Mouse (Mus musculus) limb, embryonic 15.5 days (tissue): ENCODE measurements at regions not wholly inside any gene's neighbourhood (a gene's known extent, or its start where the extent isn't known, plus 50 kb on each side); places are given as distances from the start of the nearest gene placed in this dataset.

Experiments used
- ATAC-seq: fragments of 200-750 bp; cut with Nextera tagmentation; 2 replicates; pipeline ENCODE4 v1.8.0; 2017; ENCODE audit warnings: low read depth, moderate TSS enrichment; ENCODE audit not compliant: insufficient number of reproducible peaks, low FRiP score, low TSS enrichment
- H3K27ac ChIP-seq: fragments of 300-500 bp; sonication (generic); 2 replicates; pipeline ENCODE4 v1.5.1; 2015; ENCODE audit warnings: moderate library complexity, mild to moderate bottlenecking, inconsistent platforms
- H3K27me3 ChIP-seq: fragments of 300-500 bp; sonication (generic); 2 replicates; pipeline ENCODE4 v1.6.1; 2015; ENCODE audit warnings: inconsistent platforms
- H3K36me3 ChIP-seq: fragments of 300-500 bp; sonication (generic); 2 replicates; pipeline ENCODE4 v1.6.1; 2015; ENCODE audit warnings: inconsistent platforms
- H3K4me1 ChIP-seq: fragments of 300-500 bp; sonication (generic); 2 replicates; pipeline ENCODE4 v1.6.1; 2015; ENCODE audit warnings: inconsistent platforms
- H3K4me2 ChIP-seq: fragments of 300-500 bp; sonication (generic); 2 replicates; pipeline ENCODE4 v1.6.1; 2015; ENCODE audit warnings: mild to moderate bottlenecking, inconsistent platforms
- H3K4me3 ChIP-seq: fragments of 300-500 bp; sonication (generic); 2 replicates; pipeline ENCODE4 v1.5.1; 2015; ENCODE audit warnings: mild to moderate bottlenecking, inconsistent platforms
- H3K9ac ChIP-seq: fragments of 300-500 bp; sonication (generic); 2 replicates; pipeline ENCODE4 v1.6.1; 2015; ENCODE audit warnings: inconsistent platforms
- H3K9me3 ChIP-seq: fragments of 300-500 bp; sonication (generic); 2 replicates; pipeline ENCODE4 v1.6.1; 2016; ENCODE audit warnings: inconsistent platforms
- WGBS: fragments of 180-500 bp; shearing (Covaris S2); methylation state at CpG from one replicate; pipeline ENCODE4 v1.1.7; 2015; 5-methylcytosine and 5-hydroxymethylcytosine counted together

DNA sequence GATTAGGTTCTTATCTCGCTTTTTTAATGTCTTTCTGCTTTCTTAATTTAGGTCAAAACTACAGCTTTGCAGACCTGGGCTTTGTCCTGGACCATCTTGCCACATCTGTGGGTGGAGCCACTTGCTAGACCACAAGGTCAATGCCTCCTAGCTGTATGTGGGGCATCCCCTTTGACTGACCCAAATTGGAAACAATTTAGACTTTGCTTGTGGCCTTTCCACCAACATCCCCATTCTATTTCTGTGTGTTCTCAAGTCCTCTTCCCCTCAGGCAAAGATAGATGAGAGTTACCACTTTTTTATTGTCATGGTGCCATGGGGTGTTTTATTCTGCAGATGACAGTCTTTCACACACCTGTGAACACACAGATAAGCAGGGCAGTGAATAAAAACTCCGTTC, 572.0 kb downstream of the Lmo4 start:
- 76% methylated on average over 2 of the region's 2 CpGs for WGBS

DNA sequence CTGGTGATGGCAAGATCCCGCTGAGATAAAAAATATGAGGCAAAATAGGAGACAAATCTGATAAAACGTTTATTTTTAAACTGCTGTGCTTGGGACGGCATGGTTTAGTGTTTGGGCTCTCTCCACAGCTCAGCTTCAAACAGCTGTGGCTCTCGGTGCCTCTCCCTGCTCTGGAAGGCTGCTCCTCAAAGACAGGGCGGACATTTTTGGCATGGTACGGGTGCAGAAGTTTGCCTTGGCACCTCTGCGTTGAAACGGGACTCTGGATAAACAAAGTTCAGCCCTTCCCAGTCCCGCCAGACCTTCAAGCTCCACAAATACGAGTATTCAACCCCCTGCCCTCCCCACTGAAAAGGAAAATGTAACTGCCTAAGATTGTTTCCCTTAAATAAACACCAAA, 573.8 kb downstream of the Lmo4 start:
- Histone ChIP-seq H3K27me3 (no peaks in the 10 kb centered on the region), H3K4me1 (peaks cover 18% of the 10 kb centered on the region), H3K27ac (peak overlapping the region; percentile 71), H3K9ac (no peak overlapping the region), H3K4me3 (no peak overlapping the region), H3K36me3 (no peaks in the 10 kb centered on the region), H3K9me3 (no peaks in the 10 kb centered on the region), H3K4me2 (peak overlapping the region; percentile 25)
- WGBS, result 28% methylated on average over 10 of the region's 10 CpGs
- ATAC-seq, result peak; percentile 80; the same call in 1 of the 2 replicates

More for the DNA sequence above, 572.0 kb downstream of the Lmo4 start:
- Histone ChIP-seq H3K27me3 (no peaks in the 10 kb centered on the region), H3K36me3 (no peaks in the 10 kb centered on the region), H3K9ac (no peak overlapping the region), H3K27ac (no peak overlapping the region), H3K4me1 (peaks cover 18% of the 10 kb centered on the region), H3K4me3 (no peak overlapping the region), H3K9me3 (no peaks in the 10 kb centered on the region), H3K4me2 (no peak overlapping the region)
- no peak for ATAC-seq

DNA sequence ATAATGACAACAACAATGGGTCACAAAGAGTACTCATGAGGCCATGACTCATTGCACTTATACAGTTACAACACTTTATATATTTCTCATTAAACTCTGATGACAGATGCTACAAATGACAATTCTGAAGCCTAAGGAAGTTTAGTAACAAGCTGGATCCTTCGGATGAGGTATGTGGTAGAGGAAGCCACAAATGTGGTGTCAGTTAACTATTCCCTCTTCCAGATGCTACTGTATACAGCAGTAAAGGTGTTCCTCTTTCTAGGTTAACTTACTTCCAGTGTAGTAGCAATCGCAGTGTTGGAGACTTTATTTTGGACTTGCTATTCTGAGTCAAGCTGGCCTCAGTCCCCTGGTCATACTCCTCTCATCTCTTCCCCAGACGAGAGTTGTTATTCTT, 580.1 kb downstream of the Lmo4 start:
- peaks cover 5% of the 10 kb centered on the region for H3K4me1 ChIP-seq
- no peaks in the 10 kb centered on the region for H3K27me3 ChIP-seq
- no peaks in the 10 kb centered on the region for H3K36me3 ChIP-seq
- WGBS, result 71% methylated on average over 3 of the region's 3 CpGs
- no peaks in the 10 kb centered on the region for H3K9me3 ChIP-seq
- H3K9ac ChIP-seq, result no peak overlapping the region
- no peak for ATAC-seq
- H3K27ac ChIP-seq, result no peak overlapping the region
- no peak overlapping the region for H3K4me2 ChIP-seq
- no peak overlapping the region for H3K4me3 ChIP-seq

- Histone ChIP-seq H3K36me3 (no peaks in the 10 kb centered on the region), H3K4me2 (no peak overlapping the region), H3K4me1 (0 out of 2 replicates have a peak, but pooled peaks cover 4% of the 10 kb centered on the region), H3K27ac (no peak overlapping the region), H3K9ac (no peak overlapping the region), H3K27me3 (no peaks in the 10 kb centered on the region), H3K4me3 (no peak overlapping the region), H3K9me3 (no peaks in the 10 kb centered on the region)
- ATAC-seq, result no peak
- 88% methylated on average over 3 of the region's 3 CpGs for WGBS
Observed at GRCm38 (mm10) chr3:143622275-143622674, 582.7 kb downstream of the Lmo4 start.

GRCm38 (mm10) chr3:143619125-143619524, 585.9 kb downstream of the Lmo4 start:
- ATAC-seq, result no peak
- WGBS, result 68% methylated on average over 1 of the region's 1 CpGs
- Histone ChIP-seq H3K4me1 (0 out of 2 replicates have a peak, but pooled peaks cover 4% of the 10 kb centered on the region), H3K27ac (no peak overlapping the region), H3K4me3 (no peak overlapping the region), H3K9ac (no peak overlapping the region), H3K36me3 (no peaks in the 10 kb centered on the region), H3K27me3 (no peaks in the 10 kb centered on the region), H3K4me2 (no peak overlapping the region), H3K9me3 (no peaks in the 10 kb centered on the region)

DNA sequence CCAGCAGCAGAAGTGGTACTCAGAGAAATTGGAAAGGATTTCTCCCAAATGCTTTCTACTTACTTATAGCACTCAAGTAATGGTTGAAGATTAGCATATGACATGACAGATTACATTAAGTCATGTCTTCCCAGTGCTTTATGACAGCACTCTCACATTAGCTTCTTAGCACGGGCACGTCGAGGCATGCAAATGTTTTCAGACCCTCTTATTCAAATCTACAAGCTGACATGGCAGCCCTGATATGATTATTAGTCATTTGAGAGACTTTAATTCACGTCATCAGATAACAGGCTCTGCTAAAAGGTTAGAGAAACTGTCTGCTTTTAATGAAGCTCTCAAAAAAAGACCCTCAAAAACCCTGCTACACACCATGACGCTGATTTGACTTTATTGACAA, 590.1 kb downstream of the Lmo4 start:
- Histone ChIP-seq H3K4me3 (no peak overlapping the region), H3K9me3 (no peaks in the 10 kb centered on the region), H3K4me1 (no peaks in the 10 kb centered on the region; the same call in 1 of the 2 replicates), H3K4me2 (no peak overlapping the region), H3K36me3 (no peaks in the 10 kb centered on the region), H3K9ac (no peak overlapping the region), H3K27me3 (no peaks in the 10 kb centered on the region), H3K27ac (no peak overlapping the region)
- ATAC-seq, result no peak
- 74% methylated on average over 5 of the region's 5 CpGs for WGBS

GRCm38 (mm10) chr3:143614004-143614403, 591.0 kb downstream of the Lmo4 start:
- WGBS, result 90% methylated on average over 3 of the region's 3 CpGs
- no peak overlapping the region for H3K4me2 ChIP-seq
- no peak overlapping the region for H3K9ac ChIP-seq
- no peaks in the 10 kb centered on the region for H3K9me3 ChIP-seq
- no peaks in the 10 kb centered on the region for H3K27me3 ChIP-seq
- H3K4me3 ChIP-seq, result no peak overlapping the region
- peaks cover 5% of the 10 kb centered on the region; the same call in 1 of the 2 replicates for H3K4me1 ChIP-seq
- no peak overlapping the region for H3K27ac ChIP-seq
- ATAC-seq, result no peak
- no peaks in the 10 kb centered on the region for H3K36me3 ChIP-seq

- Histone ChIP-seq H3K36me3 (no peaks in the 10 kb centered on the region), H3K9ac (no peak overlapping the region), H3K27me3 (no peaks in the 10 kb centered on the region), H3K27ac (no peak overlapping the region), H3K4me3 (no peak overlapping the region), H3K4me2 (no peak overlapping the region), H3K9me3 (no peaks in the 10 kb centered on the region), H3K4me1 (peaks cover 5% of the 10 kb centered on the region; the same call in 1 of the 2 replicates)
- no peak for ATAC-seq
- 19% methylated on average over 2 of the region's 2 CpGs for WGBS
Observed at GRCm38 (mm10) chr3:143609673-143610072, 595.3 kb downstream of the Lmo4 start.

DNA sequence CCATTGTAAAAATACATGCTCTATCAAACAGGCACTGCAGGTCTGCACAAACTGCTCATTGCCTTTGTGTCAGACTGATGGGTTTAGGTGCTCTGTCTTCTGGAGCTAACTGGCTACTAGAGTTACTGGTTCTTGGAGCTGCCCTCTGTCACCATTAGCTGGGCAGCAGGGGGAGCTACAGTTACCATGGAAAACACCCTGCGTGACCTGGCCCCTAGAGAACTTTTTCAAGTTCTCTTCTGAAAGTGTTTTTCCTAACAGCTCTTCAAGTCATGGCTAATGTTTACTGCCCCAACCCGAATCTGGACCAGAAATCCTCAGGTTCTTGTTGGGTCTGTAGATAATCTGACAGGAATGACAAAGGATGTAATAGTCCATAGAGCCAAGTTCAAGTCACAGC, 605.9 kb downstream of the Lmo4 start:
- no peak for ATAC-seq
- Histone ChIP-seq H3K4me3 (no peak overlapping the region), H3K9ac (no peak overlapping the region), H3K4me1 (no peaks in the 10 kb centered on the region), H3K27ac (no peak overlapping the region), H3K9me3 (no peaks in the 10 kb centered on the region), H3K36me3 (no peaks in the 10 kb centered on the region), H3K4me2 (no peak overlapping the region), H3K27me3 (no peaks in the 10 kb centered on the region)
- WGBS, result 40% methylated on average over 2 of the region's 2 CpGs

DNA sequence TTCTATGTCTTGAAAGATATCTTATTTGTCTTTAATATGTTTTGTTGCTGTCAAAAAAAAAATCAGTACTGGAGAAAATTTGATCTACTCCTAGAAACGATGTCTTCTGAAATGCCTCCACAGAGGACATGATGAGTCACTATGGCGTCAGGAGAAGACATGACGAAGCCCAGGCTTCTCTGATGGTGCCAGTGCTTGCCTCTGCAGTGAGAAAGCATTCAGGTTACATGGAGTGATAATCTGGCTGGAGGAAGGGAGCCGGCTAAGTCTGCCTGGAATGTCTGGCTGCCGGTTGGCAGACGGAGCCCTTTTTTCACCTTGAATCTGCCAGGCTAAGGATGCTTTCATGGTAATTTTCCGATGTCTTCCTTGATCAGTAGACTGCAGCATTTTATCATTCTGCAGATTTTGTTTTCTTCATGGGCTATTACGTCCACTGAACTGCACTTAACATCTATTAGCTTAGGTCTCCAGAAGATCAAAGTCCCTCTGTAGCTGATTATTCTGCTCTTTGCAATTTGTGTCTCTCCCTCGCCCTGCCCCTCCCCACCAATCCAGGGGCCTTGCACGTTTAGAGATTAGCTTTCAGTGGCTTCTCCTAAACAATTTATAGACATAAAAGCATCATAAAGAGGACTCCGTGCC, 607.9 kb downstream of the Lmo4 start:
- no peak overlapping the region for H3K4me3 ChIP-seq
- H3K9ac ChIP-seq, result no peak overlapping the region
- no peak overlapping the region for H3K4me2 ChIP-seq
- 23% methylated on average over 11 of the region's 11 CpGs for WGBS
- no peaks in the 10 kb centered on the region for H3K4me1 ChIP-seq
- H3K27me3 ChIP-seq, result peaks cover 2% of the 10 kb centered on the region; the same call in 1 of the 2 replicates
- ATAC-seq, result no peak
- H3K27ac ChIP-seq, result no peak overlapping the region
- H3K9me3 ChIP-seq, result no peaks in the 10 kb centered on the region
- no peaks in the 10 kb centered on the region for H3K36me3 ChIP-seq

DNA sequence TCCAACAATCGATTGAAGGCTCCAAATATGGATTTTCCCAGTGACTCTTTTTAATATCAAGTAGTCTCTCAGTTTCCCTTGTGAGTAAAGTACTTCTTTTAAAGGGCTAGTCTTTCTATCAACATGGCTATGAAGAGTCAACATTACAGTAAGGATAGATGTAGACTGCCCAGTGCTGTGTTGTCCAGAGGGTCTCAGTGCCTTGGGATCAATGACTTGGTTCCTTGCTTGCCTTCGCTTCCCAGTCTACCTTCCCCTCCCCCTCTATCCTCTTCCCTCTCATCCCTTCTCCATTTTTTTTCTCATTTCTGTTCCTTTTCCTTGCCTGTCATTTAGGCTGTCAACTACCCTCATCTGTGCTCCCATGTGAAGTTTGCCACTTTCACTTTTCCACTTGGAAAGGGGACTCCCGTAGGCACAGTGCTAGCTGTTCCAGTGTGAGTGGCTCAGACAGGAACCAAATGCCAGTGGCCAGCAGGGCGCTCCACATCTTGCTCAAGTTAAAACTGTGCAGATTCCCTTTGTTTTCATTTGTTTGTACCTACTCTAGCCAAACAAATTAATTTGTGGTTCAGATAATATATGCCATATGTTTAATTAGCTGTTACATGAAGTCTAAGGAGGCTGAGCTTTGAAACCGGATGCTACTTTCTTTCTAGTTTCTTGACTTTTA, 608.9 kb downstream of the Lmo4 start:
- Histone ChIP-seq H3K27ac (no peak overlapping the region), H3K4me2 (no peak overlapping the region), H3K4me1 (no peaks in the 10 kb centered on the region), H3K9me3 (no peaks in the 10 kb centered on the region), H3K36me3 (no peaks in the 10 kb centered on the region), H3K9ac (no peak overlapping the region), H3K27me3 (peaks cover 2% of the 10 kb centered on the region; the same call in 1 of the 2 replicates), H3K4me3 (no peak overlapping the region)
- 63% methylated on average over 5 of the region's 5 CpGs for WGBS
- no peak for ATAC-seq

- ATAC-seq, result no peak
- no peaks in the 10 kb centered on the region for H3K36me3 ChIP-seq
- 62% methylated on average over 2 of the region's 2 CpGs for WGBS
- H3K27ac ChIP-seq, result no peak overlapping the region
- no peaks in the 10 kb centered on the region for H3K4me1 ChIP-seq
- H3K9ac ChIP-seq, result no peak overlapping the region
- no peak overlapping the region for H3K4me2 ChIP-seq
- no peak overlapping the region for H3K4me3 ChIP-seq
- H3K27me3 ChIP-seq, result peaks cover 2% of the 10 kb centered on the region; the same call in 1 of the 2 replicates
- no peaks in the 10 kb centered on the region for H3K9me3 ChIP-seq
Observed at GRCm38 (mm10) chr3:143595081-143595480, 609.9 kb downstream of the Lmo4 start.
